Mouse (Mus musculus): Measurements from ENCODE around the gene Evl. TPM values are rescaled to one million over a fixed set of nuclear protein-coding genes. Genes with fewer than 3 reads are reported as not detected.

Gene Evl
- polyA plus RNA-seq, 1 experiment, result 80.6 TPM

DNA sequence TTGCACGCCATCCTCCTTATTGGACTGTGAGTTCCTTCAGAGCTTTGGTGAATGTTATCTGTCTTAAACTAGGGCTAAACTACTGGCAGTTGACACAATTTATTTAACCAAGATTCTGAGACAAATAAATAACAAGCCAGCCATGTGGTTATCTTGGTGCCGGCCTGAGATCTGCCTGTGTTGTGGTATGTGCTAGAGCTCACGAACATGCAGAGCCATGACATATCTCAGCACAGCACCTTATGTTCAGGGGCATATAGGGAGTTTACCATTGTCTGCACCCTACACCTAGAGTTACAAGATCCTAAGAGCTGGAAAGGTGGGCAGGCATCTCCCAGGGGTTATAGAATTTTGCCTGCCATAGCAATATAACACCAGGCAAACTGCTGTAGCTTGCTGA, 54.9 kb downstream of the Evl start:
- no peak overlapping the region for H3K27ac ChIP-seq (ENCODE audit: insufficient read depth, low read length)
- no peaks in the 10 kb centered on the region for H3K4me1 ChIP-seq (ENCODE audit: control insufficient read depth, insufficient read depth, low read length)
- TF ChIP-seq CTCF (IDR thresholded peaks at IDR 0.05; ENCODE audit: borderline replicate concordance, insufficient read depth, low read length) (no peak), POLR2A (IDR thresholded peaks at IDR 0.05; ENCODE audit: low read depth, low read length) (no peak)
- H3K4me3 ChIP-seq (ENCODE audit: insufficient read depth, low read length), result no peak overlapping the region

DNA sequence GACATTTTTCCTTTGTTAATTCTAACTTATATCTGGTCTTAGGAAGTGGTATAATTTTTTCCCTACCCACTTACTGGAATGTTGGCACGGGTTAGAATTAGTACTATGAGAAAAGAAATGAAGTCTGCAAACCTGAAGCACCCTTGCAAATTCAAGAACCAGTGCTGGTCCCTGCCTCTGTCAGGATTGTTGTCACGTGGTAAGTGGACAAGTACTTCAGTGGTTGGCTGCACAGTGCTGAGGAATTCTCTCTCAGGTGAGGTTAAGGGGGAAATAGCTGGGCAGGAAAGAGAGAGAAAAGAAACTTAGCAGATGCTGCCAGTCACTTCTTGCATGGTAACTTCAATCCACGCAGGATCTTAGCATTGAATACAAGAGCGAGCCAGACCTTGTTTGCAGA, 55.7 kb downstream of the Evl start:
- TF ChIP-seq POLR2A (IDR thresholded peaks at IDR 0.05; ENCODE audit: low read depth, low read length) (no peak), CTCF (IDR thresholded peaks at IDR 0.05; ENCODE audit: borderline replicate concordance, insufficient read depth, low read length) (no peak)
- H3K4me3 ChIP-seq (ENCODE audit: insufficient read depth, low read length), result no peak overlapping the region
- H3K4me1 ChIP-seq (ENCODE audit: control insufficient read depth, insufficient read depth, low read length), result no peaks in the 10 kb centered on the region
- no peak overlapping the region for H3K27ac ChIP-seq (ENCODE audit: insufficient read depth, low read length)

DNA sequence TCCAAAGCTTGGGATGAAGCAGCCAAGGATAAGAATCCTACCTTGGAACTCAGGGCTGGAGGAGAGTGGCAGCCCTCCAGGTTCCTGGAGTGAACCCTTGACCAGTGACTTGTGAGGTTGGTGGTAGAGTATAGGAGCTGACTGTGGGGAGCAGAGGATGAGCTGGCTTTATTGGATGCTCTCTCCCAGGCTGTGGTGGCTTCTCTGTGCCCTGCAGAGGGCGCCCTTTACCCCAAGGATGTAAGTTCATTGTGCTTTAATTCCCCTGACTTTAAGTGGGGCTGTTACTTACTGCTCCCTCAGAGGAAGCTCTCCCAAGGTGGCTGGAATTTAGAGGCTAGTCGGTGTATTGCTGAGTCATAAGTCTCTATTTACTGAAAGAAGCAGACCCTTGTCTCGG, 58.6 kb downstream of the Evl start:
- Histone ChIP-seq H3K27ac (ENCODE audit: insufficient read depth, low read length) (no peak overlapping the region), H3K4me1 (ENCODE audit: control insufficient read depth, insufficient read depth, low read length) (no peaks in the 10 kb centered on the region), H3K4me3 (ENCODE audit: insufficient read depth, low read length) (no peak overlapping the region)
- TF ChIP-seq CTCF (IDR thresholded peaks at IDR 0.05; ENCODE audit: borderline replicate concordance, insufficient read depth, low read length) (peak; percentile 24; the same call in 1 of the 2 replicates), POLR2A (IDR thresholded peaks at IDR 0.05; ENCODE audit: low read depth, low read length) (no peak)

DNA sequence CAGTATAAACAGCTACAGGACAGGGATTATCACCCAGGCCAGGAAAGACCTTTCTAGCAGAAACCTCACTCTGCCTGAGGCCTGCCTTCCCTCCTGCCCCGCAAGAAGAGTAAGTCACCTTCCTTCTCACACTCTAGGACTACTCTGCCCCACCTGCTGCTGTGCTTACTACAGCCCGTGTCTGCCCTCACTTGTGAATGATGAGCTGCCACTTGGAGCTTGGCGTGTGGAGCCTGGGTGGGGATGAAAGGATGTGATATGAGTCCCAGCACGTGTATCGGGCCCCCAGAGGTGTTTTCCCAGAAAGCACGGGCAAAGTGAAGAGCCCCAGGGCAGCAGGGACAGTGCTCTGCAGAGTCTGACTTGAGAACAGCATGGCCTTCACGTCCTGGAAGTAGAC, 63.0 kb downstream of the Evl start:
- Histone ChIP-seq H3K4me3 (ENCODE audit: insufficient read depth, low read length) (no peak overlapping the region), H3K4me1 (ENCODE audit: control insufficient read depth, insufficient read depth, low read length) (peaks cover 2% of the 10 kb centered on the region; the same call in 1 of the 2 replicates), H3K27ac (ENCODE audit: insufficient read depth, low read length) (no peak overlapping the region)
- TF ChIP-seq CTCF (IDR thresholded peaks at IDR 0.05; ENCODE audit: borderline replicate concordance, insufficient read depth, low read length) (no peak), POLR2A (IDR thresholded peaks at IDR 0.05; ENCODE audit: low read depth, low read length) (no peak)

DNA sequence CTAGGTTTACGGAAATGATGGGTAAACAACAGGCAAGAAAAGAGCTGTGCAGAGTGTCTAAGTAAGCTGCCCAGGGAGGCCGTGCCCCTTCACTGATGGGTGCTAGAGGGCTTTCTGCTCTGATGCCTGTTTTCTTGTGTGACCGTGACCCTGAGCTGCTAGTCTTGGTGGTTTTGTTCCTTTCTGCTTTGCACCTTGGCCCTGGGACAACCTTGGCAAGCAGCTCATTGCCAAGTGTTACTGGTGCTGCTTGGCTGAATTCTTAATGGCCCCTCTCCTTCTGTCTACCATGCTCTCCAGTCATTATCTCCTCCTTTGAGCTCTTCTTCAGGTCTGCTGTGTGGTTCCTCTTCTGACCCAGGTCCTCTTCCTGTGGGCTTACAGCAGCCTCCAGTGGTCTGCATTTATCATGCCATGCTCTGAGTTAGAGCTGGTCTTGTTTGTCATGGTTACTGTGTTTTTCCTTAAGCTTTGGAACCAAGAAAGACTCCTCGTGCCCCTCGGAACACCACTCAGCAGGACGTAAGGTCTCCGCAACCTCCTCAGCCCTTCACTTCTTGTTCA, 65.4 kb downstream of the Evl start:
- no peak overlapping the region for H3K27ac ChIP-seq (ENCODE audit: insufficient read depth, low read length)
- peaks cover 2% of the 10 kb centered on the region; the same call in 1 of the 2 replicates for H3K4me1 ChIP-seq (ENCODE audit: control insufficient read depth, insufficient read depth, low read length)
- H3K4me3 ChIP-seq (ENCODE audit: insufficient read depth, low read length), result no peak overlapping the region
- no peak for TF ChIP-seq POLR2A (IDR thresholded peaks at IDR 0.05; ENCODE audit: low read depth, low read length)
- no peak for TF ChIP-seq CTCF (IDR thresholded peaks at IDR 0.05; ENCODE audit: borderline replicate concordance, insufficient read depth, low read length)

DNA sequence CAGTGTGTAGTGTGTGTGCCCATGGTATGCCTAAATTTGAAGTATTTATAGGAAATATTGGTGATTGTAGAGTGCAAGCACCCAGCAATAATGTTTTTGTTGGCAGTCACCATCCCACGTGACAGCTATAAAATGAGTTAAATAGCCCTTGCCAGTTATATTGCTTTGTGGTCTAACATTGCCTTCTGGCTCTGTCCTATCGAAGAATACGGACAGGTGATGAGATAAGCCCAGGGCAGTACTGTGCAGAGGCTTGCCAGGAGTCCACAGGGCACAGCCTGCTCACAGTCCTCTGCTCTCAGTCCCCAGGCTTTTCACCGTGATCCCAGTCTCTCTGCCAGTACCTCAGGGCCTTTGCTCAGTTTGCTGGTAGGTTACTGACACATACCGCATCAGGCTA, 67.9 kb downstream of the Evl start:
- no peak overlapping the region for H3K4me3 ChIP-seq (ENCODE audit: insufficient read depth, low read length)
- TF ChIP-seq POLR2A (IDR thresholded peaks at IDR 0.05; ENCODE audit: low read depth, low read length), result no peak
- TF ChIP-seq CTCF (IDR thresholded peaks at IDR 0.05; ENCODE audit: borderline replicate concordance, insufficient read depth, low read length), result no peak
- H3K27ac ChIP-seq (ENCODE audit: insufficient read depth, low read length), result no peak overlapping the region
- H3K4me1 ChIP-seq (ENCODE audit: control insufficient read depth, insufficient read depth, low read length), result peaks cover 2% of the 10 kb centered on the region; the same call in 1 of the 2 replicates

DNA sequence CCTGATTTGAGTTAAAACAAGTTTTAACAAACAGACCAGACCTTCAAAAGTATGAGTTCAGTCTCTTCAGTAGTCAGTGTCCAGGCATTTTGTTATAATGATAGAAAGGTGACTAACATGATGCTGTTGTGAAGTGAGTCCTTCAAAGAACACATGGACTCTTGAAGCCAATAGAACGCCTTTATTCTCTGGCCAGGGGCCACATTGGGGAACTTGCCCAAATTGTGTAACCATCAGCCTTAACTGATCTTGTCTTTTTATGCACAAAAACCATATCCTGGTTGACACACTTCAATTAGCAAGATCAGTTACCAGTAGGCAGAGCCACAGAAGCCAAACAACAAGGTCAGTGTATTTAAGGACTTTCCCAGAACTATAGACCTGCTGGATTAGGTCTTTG, 75.0 kb downstream of the Evl start:
- TF ChIP-seq POLR2A (IDR thresholded peaks at IDR 0.05; ENCODE audit: low read depth, low read length) (no peak), CTCF (IDR thresholded peaks at IDR 0.05; ENCODE audit: borderline replicate concordance, insufficient read depth, low read length) (no peak)
- Histone ChIP-seq H3K27ac (ENCODE audit: insufficient read depth, low read length) (no peak overlapping the region), H3K4me3 (ENCODE audit: insufficient read depth, low read length) (no peak overlapping the region), H3K4me1 (ENCODE audit: control insufficient read depth, insufficient read depth, low read length) (no peaks in the 10 kb centered on the region)

DNA sequence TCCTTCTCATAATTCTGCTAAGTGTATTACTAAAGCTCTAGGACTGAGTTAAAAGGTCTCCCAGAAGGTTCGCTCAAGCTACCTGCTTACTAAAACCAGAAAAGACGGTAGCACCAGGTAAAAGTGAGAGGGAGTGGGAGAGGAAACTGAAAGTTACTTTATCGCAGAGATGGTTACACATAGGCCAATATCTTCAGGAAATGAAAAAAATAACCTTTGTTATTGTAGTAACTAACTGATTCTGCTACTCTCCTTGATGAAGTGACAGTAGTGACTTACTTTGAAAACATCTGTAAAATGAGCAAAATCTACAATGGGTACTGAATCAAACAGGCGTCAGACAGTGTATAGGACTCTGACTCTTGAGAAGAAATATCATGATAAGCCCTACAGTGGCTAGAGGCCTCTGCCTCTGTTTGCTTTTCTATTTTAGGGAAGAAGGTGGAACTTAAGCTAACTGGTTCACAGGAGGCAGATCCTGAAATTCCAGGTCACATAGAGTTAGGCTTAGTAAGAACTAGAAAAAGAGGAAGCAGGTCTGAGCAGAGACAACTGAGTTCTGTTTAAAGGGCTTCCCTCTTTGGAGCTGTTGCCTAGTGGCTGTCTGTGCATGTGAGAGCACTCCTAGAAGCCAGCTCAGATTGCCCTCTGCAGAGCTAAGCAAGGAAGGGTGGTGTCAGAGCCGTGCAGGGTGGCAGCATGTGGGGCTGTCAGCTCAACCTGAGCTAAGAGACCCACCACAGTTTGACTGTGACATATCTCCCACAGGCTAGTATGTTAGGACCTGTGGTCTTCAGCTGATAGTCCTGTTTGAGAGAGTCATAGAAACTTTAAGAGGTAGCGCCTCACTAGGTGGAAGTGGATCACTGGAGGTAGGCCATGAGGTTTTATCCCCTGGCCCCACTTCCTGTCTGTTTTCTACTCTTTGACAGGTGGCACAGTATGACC, 76.5 kb downstream of the Evl start:
- no peak for TF ChIP-seq CTCF (IDR thresholded peaks at IDR 0.05; ENCODE audit: borderline replicate concordance, insufficient read depth, low read length)
- H3K4me1 ChIP-seq (ENCODE audit: control insufficient read depth, insufficient read depth, low read length), result no peaks in the 10 kb centered on the region
- no peak overlapping the region for H3K27ac ChIP-seq (ENCODE audit: insufficient read depth, low read length)
- H3K4me3 ChIP-seq (ENCODE audit: insufficient read depth, low read length), result no peak overlapping the region

DNA sequence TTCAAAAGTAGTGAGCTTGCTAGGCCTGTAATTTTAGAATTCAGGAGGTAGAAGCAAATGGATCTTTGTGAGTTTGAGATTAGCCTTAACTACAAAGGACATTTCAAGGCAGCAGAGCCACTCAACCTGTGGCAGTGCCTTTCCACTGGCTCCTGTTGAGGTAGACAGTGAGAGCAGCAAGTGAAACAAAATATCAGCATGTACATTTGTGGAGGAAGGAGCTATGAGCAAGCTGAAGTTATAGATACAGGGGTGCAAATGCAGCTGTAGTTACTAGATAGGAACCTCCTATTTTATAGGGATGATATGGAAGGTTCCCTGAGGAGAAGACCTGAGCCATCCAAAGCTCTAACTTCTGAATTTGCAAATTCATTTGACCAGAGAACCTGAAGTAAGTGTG, 78.0 kb downstream of the Evl start:
- Histone ChIP-seq H3K27ac (ENCODE audit: insufficient read depth, low read length) (no peak overlapping the region), H3K4me1 (ENCODE audit: control insufficient read depth, insufficient read depth, low read length) (no peaks in the 10 kb centered on the region), H3K4me3 (ENCODE audit: insufficient read depth, low read length) (no peak overlapping the region)
- no peak for TF ChIP-seq CTCF (IDR thresholded peaks at IDR 0.05; ENCODE audit: borderline replicate concordance, insufficient read depth, low read length)
- no peak for TF ChIP-seq POLR2A (IDR thresholded peaks at IDR 0.05; ENCODE audit: low read depth, low read length)

DNA sequence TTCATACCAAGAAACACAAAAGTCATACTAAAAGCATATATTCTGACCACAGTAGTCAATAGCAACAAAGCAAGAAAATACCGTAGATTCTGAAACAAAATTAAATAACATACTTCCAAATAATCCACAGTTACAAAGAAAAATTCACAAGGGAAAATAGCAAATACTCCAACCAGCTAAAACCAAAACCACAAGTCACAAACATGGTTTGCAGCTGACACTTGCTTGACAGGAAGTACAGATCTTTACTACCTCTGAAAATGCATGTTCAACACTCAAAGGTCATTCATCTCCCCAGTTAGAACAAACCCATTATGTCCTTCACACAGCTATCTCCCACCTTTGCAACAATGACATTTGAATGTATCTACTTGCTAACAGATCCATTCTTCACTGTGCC, 79.5 kb downstream of the Evl start:
- TF ChIP-seq CTCF (IDR thresholded peaks at IDR 0.05; ENCODE audit: borderline replicate concordance, insufficient read depth, low read length) (no peak), POLR2A (IDR thresholded peaks at IDR 0.05; ENCODE audit: low read depth, low read length) (no peak)
- Histone ChIP-seq H3K27ac (ENCODE audit: insufficient read depth, low read length) (no peak overlapping the region), H3K4me3 (ENCODE audit: insufficient read depth, low read length) (no peak overlapping the region), H3K4me1 (ENCODE audit: control insufficient read depth, insufficient read depth, low read length) (no peaks in the 10 kb centered on the region)
